Mouse (Mus musculus) heart, postnatal 4 days (tissue): ENCODE measurements around the gene Zdhhc15. TPM values are rescaled to one million over a fixed set of nuclear protein-coding genes. Genes with fewer than 3 reads are reported as not detected.
"Not testable (repeated sequence)": the region's sequence is repeated elsewhere in the genome, so short reads cannot be mapped to it uniquely, and the experiment has no call there.

Source experiments
- DNase-seq: peaks from one replicate; pipeline ENCODE4 v3.0.0; 2021
- total RNA-seq, 2 experiments: library from RNA; stranded (reverse); gene quantifications; 2 replicates each; pipeline ENCODE4 v1.2.3; 2021

The Zdhhc15 gene
- 1 to 10 TPM; 4.0 to 4.8 TPM for total RNA-seq

DNA sequence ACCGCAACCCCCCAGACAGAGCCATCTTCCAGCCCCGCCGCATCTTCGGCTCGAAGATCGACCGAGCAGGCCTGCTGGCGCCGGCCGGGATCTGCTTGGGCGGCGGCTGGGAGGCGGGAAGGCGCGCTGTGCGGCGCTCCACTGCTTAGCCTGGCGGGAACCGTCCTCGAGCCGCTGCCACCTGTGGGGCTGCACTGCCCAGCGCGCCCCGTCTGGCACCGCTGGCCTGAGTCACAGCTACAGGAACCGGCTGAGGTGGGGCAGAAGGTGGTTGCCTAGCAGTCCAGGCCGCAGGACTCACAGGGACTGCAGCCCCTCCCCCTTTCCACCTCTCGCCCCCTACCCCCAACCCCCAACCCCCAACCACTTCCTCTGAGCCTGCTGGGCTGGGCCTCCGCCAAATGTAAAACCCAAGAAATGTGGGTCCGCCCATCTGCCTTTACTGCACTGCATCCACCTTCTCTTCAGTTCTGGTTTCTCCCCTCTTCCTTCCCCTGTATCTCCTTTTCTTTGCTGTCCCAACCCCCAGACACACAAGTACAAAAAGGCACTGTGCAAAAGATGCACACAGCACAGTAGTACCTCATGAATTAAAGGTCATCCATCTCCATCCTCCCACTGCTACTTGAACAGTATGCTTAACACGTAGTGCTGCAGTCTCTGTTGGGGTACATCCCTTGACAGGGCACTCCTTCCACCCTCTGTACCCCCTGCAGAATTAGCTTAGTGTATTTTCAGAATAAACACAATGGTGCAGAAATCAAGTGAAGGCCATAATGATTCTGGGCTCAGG, at the start of gene Zdhhc15:
TSS of gene Zdhhc15 (minus strand) at position 308 of the 793 bp plus-strand sequence.
- DNase-seq, result peak; percentile 72

DNA sequence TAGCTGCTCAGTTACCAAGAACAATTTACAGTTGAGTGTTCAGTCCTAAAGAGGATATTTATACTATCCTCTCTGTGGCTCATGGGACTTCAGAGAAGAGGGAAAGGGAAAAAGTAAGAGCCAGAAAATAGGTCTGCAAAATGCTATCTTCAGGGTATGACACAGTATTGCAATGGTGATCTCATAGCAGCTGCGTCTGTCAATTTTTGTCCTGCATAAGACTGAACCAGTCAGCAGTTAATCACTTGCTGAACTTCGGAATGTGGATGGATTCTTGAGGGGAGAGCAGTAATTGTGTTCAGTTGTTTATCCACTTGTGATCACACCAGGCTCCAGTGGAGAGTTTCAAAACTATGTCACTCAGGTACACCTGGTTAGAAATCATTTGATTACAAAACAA, 37.1 kb upstream of the Zdhhc15 start:
- DNase-seq, result no peak

DNA sequence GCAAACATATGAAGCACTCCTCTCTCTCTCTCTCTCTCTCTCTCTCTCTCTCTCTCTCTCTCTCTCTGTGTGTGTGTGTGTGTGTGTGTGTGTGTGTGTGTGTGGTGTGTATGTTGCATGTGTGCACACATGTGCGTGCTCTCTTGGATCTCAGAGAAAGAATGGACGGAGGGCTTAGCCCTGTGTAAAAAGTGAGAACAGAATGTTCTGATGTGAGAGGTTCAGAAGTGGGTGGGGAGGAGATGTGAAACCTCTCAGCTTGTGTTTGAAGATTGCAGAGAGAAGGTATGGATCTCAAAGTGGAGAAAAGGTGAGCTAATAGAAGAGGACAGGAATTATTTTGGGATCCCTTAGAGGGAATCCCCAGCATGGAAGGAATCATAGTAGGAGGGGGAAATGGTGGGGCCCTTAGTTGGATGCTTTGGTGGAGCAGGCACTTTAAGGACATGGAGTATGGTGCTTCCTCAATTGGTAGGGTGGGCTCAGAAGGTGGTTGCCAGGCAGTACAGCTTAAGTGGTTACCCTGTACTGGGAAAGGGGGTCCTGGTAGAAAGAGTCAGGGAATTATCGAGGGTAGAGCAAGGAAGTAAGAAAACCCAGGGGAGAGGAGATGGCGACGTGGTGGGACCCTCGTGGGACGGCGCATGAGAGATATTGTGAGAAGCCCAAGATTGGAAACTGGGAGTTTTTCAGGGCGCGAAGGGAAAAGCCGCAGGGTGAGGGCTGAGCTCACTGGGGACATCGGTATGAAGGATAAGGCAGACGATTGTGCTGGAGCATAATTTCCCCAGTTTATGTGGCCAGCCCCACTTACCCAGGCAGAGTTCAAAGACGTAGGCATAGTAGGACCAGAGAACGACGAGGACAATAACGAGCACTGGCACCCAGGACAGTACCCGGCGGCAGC, 761 bp downstream of the Zdhhc15 start:
- DNase-seq, result no peak

DNA sequence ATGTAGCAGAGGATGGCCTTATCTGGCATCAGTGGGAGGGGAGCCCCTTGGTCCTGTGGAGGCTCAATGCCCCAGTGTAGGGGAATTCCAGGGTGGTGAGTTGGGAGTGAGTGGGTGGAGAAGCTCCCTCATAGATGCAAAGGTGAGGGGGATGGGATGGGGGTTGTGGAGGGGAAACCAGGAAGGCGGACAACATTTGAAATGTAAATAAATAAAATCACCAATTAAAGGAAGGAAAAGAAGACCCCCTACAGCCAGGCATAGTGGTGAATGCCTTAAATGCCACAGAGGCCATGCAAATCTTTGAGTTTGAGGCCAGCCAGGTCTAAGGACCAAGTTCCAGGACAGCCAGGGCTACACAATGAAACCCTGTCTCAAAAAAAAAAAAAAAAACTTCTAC, 13.9 kb downstream of the Zdhhc15 start:
- DNase-seq, result no peak

DNA sequence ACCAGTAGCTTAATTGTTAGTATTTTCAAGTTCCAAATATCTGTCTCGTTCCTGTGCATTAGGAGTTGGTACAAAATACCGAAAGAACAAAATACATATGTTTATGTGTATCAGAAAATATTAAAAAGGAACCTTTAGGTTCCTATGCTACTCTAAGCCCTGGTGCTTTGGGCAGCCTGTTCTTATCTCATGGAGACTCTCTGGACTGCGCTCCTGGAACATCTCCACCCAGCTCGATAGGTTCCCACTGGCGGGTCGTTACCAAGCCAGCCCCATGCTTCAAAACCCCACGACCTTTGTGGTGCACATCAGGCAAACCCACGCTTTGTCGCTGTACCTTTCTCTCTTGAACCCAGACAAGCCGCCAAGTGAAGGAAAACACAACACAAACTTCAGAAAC, 58.3 kb downstream of the Zdhhc15 start:
- no peak for DNase-seq

DNA sequence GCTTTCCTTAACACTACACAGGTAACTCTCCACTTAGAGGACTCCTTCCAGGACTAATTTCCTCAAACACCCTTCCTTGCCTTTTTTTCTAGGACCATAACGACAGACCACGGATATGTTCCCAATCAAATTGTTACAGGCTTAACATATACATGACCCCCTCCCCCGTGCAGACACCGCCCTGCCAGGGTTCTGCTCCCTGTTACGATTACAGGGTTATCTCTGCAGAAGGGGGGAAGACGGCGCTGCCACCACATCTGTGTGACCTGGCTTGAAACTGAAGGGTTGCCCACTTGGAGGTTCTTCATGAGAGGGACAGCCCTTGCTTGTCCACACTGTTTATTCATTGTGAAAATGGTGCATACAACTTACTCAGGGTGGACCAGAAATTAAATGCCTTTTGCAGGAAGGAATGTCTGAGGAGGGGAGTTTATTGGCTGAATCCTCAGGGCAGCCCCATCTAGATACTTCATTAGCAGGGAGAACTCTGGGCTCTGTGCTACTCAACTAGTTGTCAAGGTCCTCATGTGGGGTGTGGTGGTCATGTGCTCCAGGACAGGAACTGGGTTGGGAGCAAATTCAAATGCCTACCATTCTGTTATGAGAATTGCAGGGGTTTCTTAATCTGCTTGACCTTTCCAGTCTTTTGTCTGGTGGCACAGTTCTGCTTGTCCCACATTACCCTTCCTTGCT, 67.0 kb downstream of the Zdhhc15 start:
- DNase-seq, result not testable (repeated sequence)

DNA sequence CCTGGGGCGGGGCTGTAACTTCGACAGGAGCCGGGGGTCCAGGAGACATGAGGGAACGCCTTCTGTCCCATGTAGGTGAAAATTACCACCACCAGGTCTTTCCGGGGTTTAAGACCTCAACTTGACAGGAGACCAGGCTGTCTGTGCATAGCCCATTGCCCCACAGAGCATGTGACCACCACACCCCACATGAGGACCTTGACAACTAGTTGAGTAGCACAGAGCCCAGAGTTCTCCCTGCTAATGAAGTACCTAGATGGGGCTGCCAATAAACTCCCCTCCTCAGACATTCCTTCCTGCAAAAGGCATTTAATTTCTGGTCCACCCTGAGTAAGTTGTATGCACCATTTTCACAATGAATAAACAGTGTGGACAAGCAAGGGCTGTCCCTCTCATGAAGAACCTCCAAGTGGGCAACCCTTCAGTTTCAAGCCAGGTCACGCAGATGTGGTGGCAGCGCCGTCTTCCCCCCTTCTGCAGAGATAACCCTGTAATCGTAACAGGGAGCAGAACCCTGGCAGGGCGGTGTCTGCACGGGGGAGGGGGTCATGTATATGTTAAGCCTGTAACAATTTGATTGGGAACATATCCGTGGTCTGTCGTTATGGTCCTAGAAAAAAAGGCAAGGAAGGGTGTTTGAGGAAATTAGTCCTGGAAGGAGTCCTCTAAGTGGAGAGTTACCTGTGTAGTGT, 68.5 kb downstream of the Zdhhc15 start:
- DNase-seq, result not testable (repeated sequence)

DNA sequence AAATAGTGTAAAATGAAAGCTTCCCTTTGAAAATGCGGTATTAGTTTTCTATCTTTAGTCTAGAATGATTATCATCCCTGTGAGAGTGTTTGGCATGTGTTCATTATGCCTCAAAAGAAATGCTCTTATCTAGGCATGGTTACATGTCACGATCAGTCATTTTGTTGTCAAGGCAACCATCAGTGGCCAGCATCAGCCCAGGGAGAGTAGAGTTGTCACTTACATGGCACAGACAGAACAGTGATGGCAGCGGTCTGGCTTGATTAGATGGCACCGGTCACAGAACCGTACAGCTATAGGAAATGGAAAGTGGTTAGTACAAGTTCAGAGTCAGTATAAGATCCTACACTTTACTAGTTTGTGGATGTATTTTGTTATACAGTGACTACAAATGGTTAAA, 96.9 kb downstream of the Zdhhc15 start:
- DNase-seq, result no peak

DNA sequence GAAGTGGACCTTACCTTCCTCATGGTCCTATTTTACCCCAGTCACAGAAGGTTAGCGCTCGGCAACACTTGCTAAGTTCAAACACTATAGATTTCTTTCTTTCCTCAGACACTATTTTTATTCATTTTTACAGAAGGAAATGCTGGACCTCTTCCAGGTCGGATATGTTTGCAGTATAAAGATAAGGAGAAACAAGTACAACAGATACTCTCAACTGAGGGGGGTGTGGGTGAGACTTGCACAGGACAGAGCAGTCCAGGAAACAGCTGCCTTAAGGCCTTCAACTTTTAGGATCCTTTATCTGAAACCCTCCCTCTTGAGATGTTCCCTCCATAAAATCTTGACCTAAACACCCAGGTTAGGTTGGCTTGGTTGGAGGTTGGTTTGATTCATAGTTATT, 103.4 kb downstream of the Zdhhc15 start:
- DNase-seq, result no peak

DNA sequence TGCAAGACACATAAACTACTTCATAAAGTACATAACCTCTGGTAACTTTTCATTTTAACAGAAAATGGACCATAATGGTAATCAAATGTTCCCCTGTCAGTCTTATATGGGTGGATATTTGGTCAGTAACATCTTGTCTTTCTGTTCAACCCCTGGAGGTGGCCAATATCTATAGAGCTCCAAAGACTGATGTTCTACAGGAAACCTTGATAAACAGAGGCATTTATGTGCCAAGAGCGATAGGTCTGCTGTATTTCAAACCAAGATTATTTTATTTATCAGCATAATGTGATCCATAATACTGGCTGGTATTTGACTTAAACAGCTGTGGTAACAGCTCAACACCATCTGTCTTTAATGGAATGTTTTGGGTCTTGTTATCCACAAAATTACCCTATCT, 125.6 kb downstream of the Zdhhc15 start:
- DNase-seq, result no peak

DNA sequence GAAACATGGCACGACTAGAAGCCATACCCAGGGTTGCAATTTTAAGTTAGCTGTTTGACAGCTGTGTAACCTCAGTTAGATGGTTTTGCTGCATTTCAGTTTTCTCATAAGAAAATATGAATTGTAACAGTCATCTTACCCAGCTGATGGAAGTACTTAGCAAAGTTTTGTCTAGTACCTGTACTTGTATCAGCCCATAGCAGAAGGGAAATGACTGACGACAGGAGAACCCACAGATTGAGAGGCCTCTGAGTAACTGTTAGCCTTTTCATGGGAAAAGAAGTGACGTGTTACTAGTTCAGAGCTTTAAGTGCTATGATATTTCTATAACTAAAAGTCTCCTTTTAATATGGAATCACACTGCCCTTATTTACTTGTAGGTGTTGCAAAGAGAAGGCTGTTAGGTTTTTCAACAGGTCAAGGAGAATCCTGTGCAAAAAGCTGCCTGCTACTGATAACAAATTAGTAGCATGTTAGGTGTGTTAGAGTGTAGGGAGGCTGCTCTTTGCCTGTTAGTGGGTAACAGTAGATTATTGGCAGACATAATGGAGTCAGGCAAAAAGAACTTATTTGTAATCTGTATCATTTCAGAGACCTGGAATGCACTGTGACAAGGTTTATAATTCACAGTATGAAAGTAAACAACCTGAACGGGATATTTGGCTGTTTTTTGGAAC, 126.8 kb downstream of the Zdhhc15 start:
- no peak for DNase-seq

DNA sequence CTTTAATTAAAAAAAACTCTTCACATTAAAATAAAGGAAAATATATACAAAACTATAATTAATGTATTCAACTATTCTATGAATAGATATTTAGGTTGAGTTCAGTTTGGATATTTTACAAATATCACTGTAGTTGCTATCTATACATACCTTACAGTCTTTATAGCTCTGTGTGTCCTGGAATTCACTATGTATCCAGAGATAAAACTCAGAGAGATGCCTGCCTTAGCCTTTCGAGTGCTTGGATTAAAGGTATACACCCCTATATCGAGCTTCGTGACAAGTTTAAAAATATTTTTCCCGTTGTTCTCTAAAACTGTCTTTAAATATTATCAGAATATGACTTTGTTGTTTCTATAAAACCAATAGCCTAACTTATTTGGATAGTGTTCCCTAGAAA, 128.2 kb downstream of the Zdhhc15 start:
- no peak for DNase-seq

DNA sequence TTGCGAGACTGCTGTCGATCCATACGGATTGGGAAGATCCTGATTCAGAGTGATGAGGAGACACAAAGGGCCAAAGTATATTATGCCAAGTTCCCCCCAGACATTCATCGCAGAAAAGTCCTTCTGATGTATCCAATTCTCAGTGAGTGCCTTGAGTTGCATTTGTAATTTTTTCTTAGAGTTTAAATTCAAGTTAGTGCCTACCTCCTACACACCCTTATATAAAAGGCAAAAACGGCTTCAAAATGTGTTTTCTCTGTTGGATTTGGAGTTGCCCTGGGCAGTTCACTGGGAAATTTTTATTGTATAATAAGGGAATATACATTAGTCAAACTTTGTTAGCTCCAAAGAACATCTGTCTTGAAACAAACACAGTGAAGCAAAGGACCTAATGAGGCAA, 169.1 kb downstream of the Zdhhc15 start:
- DNase-seq, result no peak

DNA sequence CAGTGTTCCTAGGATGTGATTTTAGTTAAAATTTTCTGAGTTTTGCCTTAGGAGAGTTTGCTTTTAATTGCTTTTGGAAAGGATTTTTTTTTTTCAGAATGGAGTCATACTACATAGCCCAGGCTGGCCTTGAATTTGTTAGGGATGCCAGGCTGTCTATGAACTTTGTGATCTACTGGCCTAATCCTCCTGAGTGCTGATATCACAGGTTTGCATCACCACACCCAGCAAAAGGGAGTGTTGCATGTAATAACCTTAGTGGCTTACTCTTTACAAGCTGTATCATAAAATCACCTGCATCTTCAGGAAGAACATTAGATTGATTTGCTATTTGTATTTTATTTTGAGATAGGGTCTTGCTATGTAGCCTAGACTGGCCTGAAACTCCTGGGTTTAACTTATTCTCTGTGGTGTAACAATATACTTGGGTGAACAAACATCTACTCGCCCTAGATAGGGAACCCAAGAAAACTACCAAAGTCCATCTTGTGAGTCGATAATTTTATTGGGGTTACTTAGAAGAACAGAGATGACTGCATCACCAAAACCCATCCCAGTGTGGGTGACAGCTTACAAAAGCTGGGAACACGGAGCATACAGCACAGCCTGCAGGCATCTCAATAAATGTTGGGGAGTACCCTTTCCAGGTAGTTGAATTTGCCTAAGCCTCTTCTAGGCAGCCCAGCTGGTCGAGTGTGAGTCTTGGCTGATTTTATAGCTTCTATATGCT, 181.1 kb downstream of the Zdhhc15 start:
- DNase-seq, result no peak

DNA sequence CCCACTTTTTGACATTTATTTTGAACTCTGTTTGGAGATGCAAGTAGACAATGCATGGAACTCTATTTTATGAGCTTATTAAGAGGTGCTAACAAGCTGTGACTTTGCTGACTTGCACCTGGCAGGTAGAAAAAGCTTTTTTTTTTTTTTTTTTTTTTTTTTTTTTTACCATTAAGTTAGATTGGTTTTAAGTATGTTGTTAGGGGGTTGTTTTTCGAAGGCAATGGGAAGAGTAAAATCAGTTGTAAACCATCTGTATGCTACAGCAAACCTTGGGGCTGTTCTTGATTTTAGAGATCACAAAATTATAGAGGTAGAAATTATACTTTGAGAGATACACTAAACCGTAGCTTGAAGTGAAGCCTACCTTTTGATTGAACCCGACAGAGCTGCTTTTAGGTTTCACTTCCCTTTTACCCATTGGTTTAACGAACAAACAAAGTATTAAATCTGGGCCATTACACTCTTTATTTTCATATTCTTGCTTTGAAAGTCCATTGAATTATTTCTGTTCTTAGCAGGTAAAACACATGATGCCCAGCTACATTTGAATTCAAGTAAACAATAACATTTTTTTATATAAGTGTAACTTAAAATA, 181.9 kb downstream of the Zdhhc15 start:
- no peak for DNase-seq

DNA sequence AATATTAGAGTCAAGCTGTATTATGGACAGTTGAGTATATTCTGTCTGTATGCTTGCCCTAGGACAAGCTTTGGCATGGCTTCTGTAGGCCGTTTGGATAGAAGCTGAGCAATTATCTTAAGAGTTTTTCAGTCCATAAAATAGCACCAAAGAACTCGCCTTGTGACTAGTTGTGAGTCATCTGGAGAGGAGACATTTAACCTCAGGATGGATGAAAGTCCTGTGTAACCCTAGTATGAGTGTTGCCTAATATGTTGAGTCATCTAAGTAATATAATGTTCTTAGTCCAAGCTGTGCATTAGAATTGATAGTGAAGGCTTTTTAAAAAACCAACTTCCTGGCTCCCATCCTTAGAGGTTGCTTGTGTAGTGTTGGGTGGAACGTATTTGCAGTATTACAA, 182.8 kb downstream of the Zdhhc15 start:
- no peak for DNase-seq
